Mouse (Mus musculus) limb, embryonic 11.5 days (tissue): ENCODE results near the gene Ccr4. TPM values are rescaled to one million over a fixed set of nuclear protein-coding genes. Genes with fewer than 3 reads are reported as not detected.

Experiments used
- ATAC-seq: fragments of 200-750 bp; cut with Nextera tagmentation; 2 replicates; pipeline ENCODE4 v1.8.0; 2017; ENCODE audit warnings: low read depth; ENCODE audit not compliant: insufficient number of reproducible peaks, low FRiP score, low TSS enrichment
- DNase-seq: peaks from one replicate; pipeline ENCODE4 v3.0.0-alpha.2; 2015; ENCODE audit warnings: low spot score
- H3K27ac ChIP-seq: fragments of 300-500 bp; sonication (generic); replicated peaks from 2 replicates; pipeline ENCODE4 v1.5.1; 2014; ENCODE audit warnings: low read depth, mild to moderate bottlenecking, low read length
- H3K27me3 ChIP-seq: fragments of 300-500 bp; sonication (generic); 2 replicates; pipeline ENCODE4 v1.6.1; 2014; ENCODE audit warnings: mild to moderate bottlenecking, low read length, mixed read lengths; ENCODE audit not compliant: control insufficient read depth, insufficient read depth
- H3K36me3 ChIP-seq: fragments of 300-500 bp; sonication (generic); 2 replicates; pipeline ENCODE4 v1.6.1; 2014; ENCODE audit warnings: mild to moderate bottlenecking, low read length, moderate library complexity, mixed read lengths; ENCODE audit not compliant: control insufficient read depth, insufficient read depth
- H3K4me1 ChIP-seq: fragments of 300-500 bp; sonication (generic); 2 replicates; pipeline ENCODE4 v1.6.1; 2014; ENCODE audit warnings: low read length, mixed read lengths; ENCODE audit not compliant: control insufficient read depth, insufficient read depth
- H3K4me2 ChIP-seq: fragments of 300-500 bp; sonication (generic); 2 replicates; pipeline ENCODE4 v1.6.1; 2014; ENCODE audit warnings: low read depth, mild to moderate bottlenecking, moderate library complexity; ENCODE audit not compliant: severe bottlenecking
- H3K4me3 ChIP-seq: fragments of 300-500 bp; sonication (generic); 2 replicates; pipeline ENCODE4 v1.5.1; 2014; ENCODE audit warnings: low read depth, low read length
- H3K9ac ChIP-seq: fragments of 300-500 bp; sonication (generic); 2 replicates; pipeline ENCODE4 v1.6.1; 2014; ENCODE audit warnings: mild to moderate bottlenecking, low read length
- H3K9me3 ChIP-seq: fragments of 300-500 bp; sonication (generic); 2 replicates; pipeline ENCODE4 v1.6.1; 2016; ENCODE audit warnings: low read length; ENCODE audit not compliant: control insufficient read depth
- WGBS: fragments of 180-500 bp; shearing (Covaris S2); extraction: QIAGEN DNeasy Blood & Tissue Kit; methylation state at CpG from one replicate; pipeline ENCODE4 v1.1.7; 2014; 5-methylcytosine and 5-hydroxymethylcytosine counted together
- polyA plus RNA-seq: library from polyadenylated mRNA; unstranded; fragments of >200 nt; fragmentation: Nextera tagmentation; extraction: Ambion mirVana; gene quantifications from 2 replicates; pipeline ENCODE4 v1.2.1, GENCODE M21; 2014

The Ccr4 gene
- polyA plus RNA-seq, 1 experiment from 2014 or later = 0.08 TPM

- no peak overlapping the region for H3K4me2 ChIP-seq
- no peak for ATAC-seq
These were observed 23.8 kb downstream of the Ccr4 start for GRCm38 (mm10) chr9:114480940-114481339.

GRCm38 (mm10) chr9:114477019-114477418, 27.7 kb downstream of the Ccr4 start:
- 90% methylated on average over 9 of the region's 9 CpGs for WGBS
- no peak overlapping the region for H3K9ac ChIP-seq
- H3K36me3 ChIP-seq = no peaks in the 10 kb centered on the region

More at GRCm38 (mm10) chr9:114480940-114481339, 23.8 kb downstream of the Ccr4 start:
- Histone ChIP-seq H3K4me1 (no peaks in the 10 kb centered on the region), H3K27me3 (no peaks in the 10 kb centered on the region), H3K27ac (no peak overlapping the region), H3K36me3 (no peaks in the 10 kb centered on the region), H3K9ac (no peak overlapping the region), H3K4me3 (no peak overlapping the region), H3K9me3 (no peaks in the 10 kb centered on the region)
- WGBS = 85% methylated on average over 3 of the region's 3 CpGs
- no peak for DNase-seq

GRCm38 (mm10) chr9:114471892-114472291, 32.8 kb downstream of the Ccr4 start:
- no peak for DNase-seq
- Histone ChIP-seq H3K27ac (no peak overlapping the region), H3K9ac (no peak overlapping the region), H3K4me1 (no peaks in the 10 kb centered on the region), H3K36me3 (no peaks in the 10 kb centered on the region; the same call in 1 of the 2 replicates), H3K27me3 (no peaks in the 10 kb centered on the region), H3K9me3 (no peaks in the 10 kb centered on the region), H3K4me3 (no peak overlapping the region), H3K4me2 (no peak overlapping the region)
- 82% methylated on average over 7 of the region's 7 CpGs for WGBS
- no peak for ATAC-seq

More at GRCm38 (mm10) chr9:114477019-114477418, 27.7 kb downstream of the Ccr4 start:
- Histone ChIP-seq H3K4me3 (no peak overlapping the region), H3K4me1 (no peaks in the 10 kb centered on the region), H3K9me3 (no peaks in the 10 kb centered on the region), H3K4me2 (no peak overlapping the region), H3K27me3 (no peaks in the 10 kb centered on the region), H3K27ac (no peak overlapping the region)
- DNase-seq = no peak
- ATAC-seq = no peak

- H3K36me3 ChIP-seq = no peaks in the 10 kb centered on the region; the same call in 1 of the 2 replicates
- no peak overlapping the region for H3K27ac ChIP-seq
- no peaks in the 10 kb centered on the region for H3K4me1 ChIP-seq
- no peak overlapping the region for H3K4me3 ChIP-seq
- DNase-seq (no peak), ATAC-seq (no peak)
- H3K9ac ChIP-seq = no peak overlapping the region
- no peaks in the 10 kb centered on the region for H3K9me3 ChIP-seq
- H3K4me2 ChIP-seq = no peak overlapping the region
- WGBS = 97% methylated on average over 4 of the region's 4 CpGs
- no peaks in the 10 kb centered on the region for H3K27me3 ChIP-seq
These were observed 36.0 kb downstream of the Ccr4 start for GRCm38 (mm10) chr9:114468701-114469100.

- Histone ChIP-seq H3K9me3 (no peaks in the 10 kb centered on the region), H3K4me2 (no peak overlapping the region), H3K27ac (no peak overlapping the region), H3K4me3 (no peak overlapping the region), H3K4me1 (no peaks in the 10 kb centered on the region), H3K9ac (no peak overlapping the region), H3K27me3 (no peaks in the 10 kb centered on the region), H3K36me3 (no peaks in the 10 kb centered on the region; the same call in 1 of the 2 replicates)
- 75% methylated on average over 5 of the region's 5 CpGs for WGBS
- DNase-seq (no peak), ATAC-seq (no peak)
These were observed 36.5 kb downstream of the Ccr4 start for GRCm38 (mm10) chr9:114468217-114468616.

GRCm38 (mm10) chr9:114466871-114467270, 37.8 kb downstream of the Ccr4 start:
- DNase-seq (no peak), ATAC-seq (no peak)
- Histone ChIP-seq H3K27ac (no peak overlapping the region), H3K4me2 (no peak overlapping the region), H3K4me1 (no peaks in the 10 kb centered on the region), H3K27me3 (no peaks in the 10 kb centered on the region), H3K4me3 (no peak overlapping the region), H3K36me3 (no peaks in the 10 kb centered on the region; the same call in 1 of the 2 replicates), H3K9ac (no peak overlapping the region), H3K9me3 (no peaks in the 10 kb centered on the region)
- WGBS = 79% methylated on average over 7 of the region's 7 CpGs

- Histone ChIP-seq H3K36me3 (no peaks in the 10 kb centered on the region; the same call in 1 of the 2 replicates), H3K4me1 (no peaks in the 10 kb centered on the region), H3K27me3 (no peaks in the 10 kb centered on the region), H3K27ac (no peak overlapping the region), H3K9ac (no peak overlapping the region), H3K9me3 (no peaks in the 10 kb centered on the region), H3K4me2 (no peak overlapping the region), H3K4me3 (no peak overlapping the region)
- WGBS = 70% methylated on average over 6 of the region's 6 CpGs
- ATAC-seq = no peak
- DNase-seq = no peak
These were observed 39.3 kb downstream of the Ccr4 start for GRCm38 (mm10) chr9:114465442-114465841.

- Histone ChIP-seq H3K4me3 (no peak overlapping the region), H3K27ac (no peak overlapping the region), H3K4me2 (no peak overlapping the region), H3K9ac (no peak overlapping the region), H3K4me1 (no peaks in the 10 kb centered on the region), H3K27me3 (no peaks in the 10 kb centered on the region), H3K9me3 (no peaks in the 10 kb centered on the region), H3K36me3 (no peaks in the 10 kb centered on the region)
- DNase-seq (no peak), ATAC-seq (no peak)
- WGBS = 89% methylated on average over 7 of the region's 7 CpGs
These were observed 42.1 kb downstream of the Ccr4 start for GRCm38 (mm10) chr9:114462569-114462968.

- Histone ChIP-seq H3K4me2 (no peak overlapping the region), H3K4me3 (no peak overlapping the region), H3K27me3 (no peaks in the 10 kb centered on the region), H3K9me3 (no peaks in the 10 kb centered on the region), H3K27ac (no peak overlapping the region), H3K9ac (no peak overlapping the region), H3K36me3 (no peaks in the 10 kb centered on the region; the same call in 1 of the 2 replicates), H3K4me1 (no peaks in the 10 kb centered on the region)
- no peak for DNase-seq
- ATAC-seq = no peak
- WGBS = 87% methylated on average over 3 of the region's 3 CpGs
These were observed 46.3 kb downstream of the Ccr4 start for GRCm38 (mm10) chr9:114458436-114458835.
